Mouse (Mus musculus) ES-Bruce4 (cell line): ENCODE measurements around the gene Foxc2.

ENCODE experiments used
- EP300 ChIP-seq: IDR thresholded peaks from 2 replicates; pipeline ENCODE4 v1.6.1; 2011; ENCODE audit warnings: low read depth, low read length; ENCODE audit not compliant: insufficient read depth
- POLR2A ChIP-seq: IDR thresholded peaks from one replicate; pipeline ENCODE4 v1.8.1; 2011; ENCODE audit warnings: low read length; ENCODE audit not compliant: insufficient read depth

DNA sequence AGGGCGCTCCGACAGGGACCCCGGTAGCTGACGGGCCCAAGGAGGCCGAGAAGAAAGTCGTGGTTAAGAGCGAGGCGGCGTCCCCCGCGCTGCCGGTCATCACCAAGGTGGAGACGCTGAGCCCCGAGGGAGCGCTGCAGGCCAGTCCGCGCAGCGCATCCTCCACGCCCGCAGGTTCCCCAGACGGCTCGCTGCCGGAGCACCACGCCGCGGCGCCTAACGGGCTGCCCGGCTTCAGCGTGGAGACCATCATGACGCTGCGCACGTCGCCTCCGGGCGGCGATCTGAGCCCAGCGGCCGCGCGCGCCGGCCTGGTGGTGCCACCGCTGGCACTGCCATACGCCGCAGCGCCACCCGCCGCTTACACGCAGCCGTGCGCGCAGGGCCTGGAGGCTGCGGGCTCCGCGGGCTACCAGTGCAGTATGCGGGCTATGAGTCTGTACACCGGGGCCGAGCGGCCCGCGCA is 1.2 kb downstream of the Foxc2 start:
- no peak for TF ChIP-seq EP300
- no peak for TF ChIP-seq POLR2A
